Mouse (Mus musculus) thymus, adult 18-20 months (tissue): ENCODE data around the gene Gm47959.
"Not testable (repeated sequence)": the region's sequence is repeated elsewhere in the genome, so short reads cannot be mapped to it uniquely, and the experiment has no call there.

Source experiments
- DNase-seq, 2 experiments: peaks; one replicate each; pipeline ENCODE4 v3.0.0; 2022; ENCODE audit warnings: mixed read lengths in 2 of 2

Gm47959 gene

DNA sequence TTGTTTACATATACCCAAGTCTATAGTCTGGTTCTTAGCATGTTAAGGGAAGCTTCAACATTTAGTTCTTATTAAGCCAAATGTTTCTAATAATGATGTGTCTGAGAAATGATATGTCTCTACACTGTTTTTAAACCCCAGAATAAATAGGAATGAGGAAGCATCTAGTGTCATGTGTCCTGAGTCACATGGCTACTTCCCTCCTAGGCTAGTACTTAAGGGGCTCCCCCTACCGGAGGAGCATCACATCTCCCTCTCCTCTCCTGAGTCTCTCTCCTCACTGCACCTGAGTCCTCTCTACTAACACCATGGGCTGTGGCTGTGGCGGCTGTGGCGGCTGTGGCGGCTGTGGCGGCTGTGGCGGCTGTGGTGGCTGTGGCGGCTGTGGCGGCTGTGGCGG is at the start of gene Gm47959:
Gene Gm47959 (plus strand): TSS at position 243 of the 400 bp plus-strand sequence.
- not testable (repeated sequence) for DNase-seq

DNA sequence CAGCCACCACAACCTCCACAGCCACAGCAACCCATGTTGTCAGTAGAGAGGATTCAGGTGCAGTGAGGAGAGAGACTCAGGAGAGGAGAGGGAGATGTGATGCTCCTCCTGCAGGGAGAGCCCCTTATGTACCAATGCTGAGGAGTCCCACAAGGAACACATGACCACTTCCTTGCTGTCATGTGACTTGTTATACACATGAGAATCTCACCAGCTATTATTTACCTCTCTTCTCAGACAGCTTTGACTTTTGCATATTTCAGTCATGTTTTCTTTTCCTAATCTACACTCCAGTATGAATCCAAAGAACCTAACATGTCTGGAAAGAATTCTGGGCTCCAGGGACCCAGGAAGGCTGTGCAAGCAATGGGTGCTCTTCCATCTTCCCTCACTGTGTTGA is 44.4 kb upstream of the Gm47959 start, which contains the start of gene Gm7544:
Gene Gm7544 (minus strand): TSS at position 101 of the 400 bp plus-strand sequence.
- DNase-seq = not testable (repeated sequence)

GRCm38 (mm10) chr1:82959870-82960385 is 40.4 kb upstream of the Gm47959 start, which contains the start of gene Gm47955:
Gene Gm47955, plus strand, starts transcription at chr1:82960286.
- DNase-seq = no peak

DNA sequence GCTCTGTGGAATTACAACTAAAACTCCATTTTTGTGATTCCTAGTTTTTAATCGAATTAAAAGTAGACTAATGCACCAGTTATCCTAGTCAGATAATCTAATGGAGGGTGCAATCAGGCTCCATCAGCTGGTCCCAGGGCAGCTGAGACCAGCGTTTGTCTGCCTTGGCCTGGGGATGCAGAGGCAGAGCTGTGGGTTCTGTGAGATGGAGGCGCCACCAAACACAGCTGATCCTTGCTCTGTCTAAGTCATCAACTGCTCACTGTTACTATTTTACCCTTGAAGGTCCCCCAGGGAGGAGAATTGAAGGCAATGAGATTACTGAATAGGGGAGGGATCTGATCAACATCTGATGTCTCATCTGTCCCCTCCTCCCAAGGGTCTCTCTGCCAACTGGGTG is 33.9 kb upstream of the Gm47959 start:
- no peak for DNase-seq

DNA sequence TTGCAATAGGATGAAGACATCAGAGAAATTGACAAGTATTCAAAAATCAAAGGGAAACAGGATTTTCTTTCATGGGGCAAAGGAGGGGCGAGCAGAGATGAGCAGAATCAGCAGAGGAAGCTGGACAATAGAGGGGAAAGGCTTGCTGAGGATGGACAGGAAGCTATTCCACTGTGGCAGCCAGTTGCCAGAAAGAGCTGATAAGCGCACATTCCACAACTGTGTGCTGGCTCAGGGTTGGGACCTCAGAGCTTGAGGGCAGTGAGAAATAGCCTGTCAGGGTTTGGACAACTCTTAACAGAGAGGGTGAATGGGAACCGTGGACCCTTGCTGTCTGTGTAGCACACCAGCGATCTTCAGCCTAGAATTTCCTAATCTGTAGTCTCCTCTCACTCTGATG is 28.3 kb upstream of the Gm47959 start:
- no peak for DNase-seq

DNA sequence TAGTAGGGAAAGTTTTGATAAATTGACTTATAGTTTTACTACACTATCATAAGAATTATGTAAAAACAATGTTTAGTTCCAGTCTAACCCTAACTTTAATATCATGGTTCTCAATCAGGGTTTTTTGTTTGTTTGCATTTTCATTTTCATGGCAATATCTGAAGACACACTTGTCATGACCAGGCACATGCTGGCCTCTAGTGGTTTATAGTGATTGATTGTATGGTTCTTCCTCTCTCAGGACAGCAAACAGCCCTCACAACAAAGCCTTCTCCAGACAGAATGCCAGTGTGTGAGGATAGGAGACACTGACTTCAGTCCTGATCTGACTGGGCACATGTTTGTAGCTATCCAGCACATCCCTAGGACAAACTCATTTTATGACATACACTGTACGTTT is 27.1 kb upstream of the Gm47959 start:
- no peak for DNase-seq

GRCm38 (mm10) chr1:82973901-82974300 is 26.4 kb upstream of the Gm47959 start:
- peak in 1 of 2 experiments; percentile 14 for DNase-seq

DNA sequence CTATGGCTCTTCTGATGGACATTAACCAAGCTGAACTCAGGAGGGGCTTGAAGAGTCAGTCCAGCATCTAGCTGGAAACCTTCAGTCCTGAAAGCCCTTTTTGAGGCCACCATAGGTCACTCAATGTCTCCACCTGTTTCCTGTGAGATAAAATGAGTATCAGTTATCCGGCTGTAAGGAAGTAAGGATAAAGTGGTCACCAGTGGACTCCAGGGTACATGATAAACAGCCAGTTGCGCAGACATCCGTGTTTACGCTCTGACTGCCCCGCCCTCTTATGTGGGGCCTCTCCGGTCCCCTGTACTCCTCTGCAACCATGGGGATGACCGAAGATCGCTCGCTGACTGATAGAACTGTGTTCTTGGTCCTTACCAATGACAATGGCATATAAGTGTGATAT is 26.0 kb upstream of the Gm47959 start:
- no peak for DNase-seq

DNA sequence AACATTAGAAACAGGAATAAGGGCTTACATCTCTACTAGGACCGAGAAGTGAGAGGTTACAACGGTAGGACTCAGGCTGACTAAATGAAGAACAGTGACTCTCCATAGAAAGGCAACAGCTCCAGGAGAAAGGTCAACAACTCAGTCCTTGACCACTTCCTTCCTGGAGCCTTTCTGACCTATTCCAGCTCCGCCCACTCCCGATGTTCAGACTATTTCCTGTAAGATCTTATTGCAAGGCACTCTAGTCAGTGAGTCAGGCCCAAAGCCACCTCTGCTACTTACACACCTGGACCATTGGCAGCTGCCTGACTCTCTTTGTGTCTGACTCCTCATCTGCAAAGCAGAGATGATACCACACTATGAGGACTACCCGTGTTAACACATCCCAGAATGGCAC is 24.6 kb upstream of the Gm47959 start:
- DNase-seq = no peak

DNA sequence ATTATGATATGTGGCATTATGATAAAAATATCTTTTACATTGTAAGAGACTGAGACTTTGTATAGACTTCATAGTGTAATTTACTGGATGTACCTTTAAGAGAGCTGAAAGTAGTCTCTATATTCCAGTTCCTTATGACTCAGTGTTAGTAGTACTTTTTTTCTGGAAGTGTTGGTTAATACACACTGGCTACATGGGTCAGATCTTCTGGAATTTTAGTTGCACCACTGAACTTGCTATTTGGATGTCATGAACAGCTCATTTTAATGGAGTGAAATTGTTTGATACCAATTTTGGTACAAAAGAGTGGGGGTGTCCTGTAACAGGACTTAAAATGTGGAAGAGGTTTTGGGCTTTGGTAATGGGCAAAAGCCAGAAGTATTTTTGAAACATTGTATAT is 22.5 kb upstream of the Gm47959 start:
- no peak for DNase-seq

DNA sequence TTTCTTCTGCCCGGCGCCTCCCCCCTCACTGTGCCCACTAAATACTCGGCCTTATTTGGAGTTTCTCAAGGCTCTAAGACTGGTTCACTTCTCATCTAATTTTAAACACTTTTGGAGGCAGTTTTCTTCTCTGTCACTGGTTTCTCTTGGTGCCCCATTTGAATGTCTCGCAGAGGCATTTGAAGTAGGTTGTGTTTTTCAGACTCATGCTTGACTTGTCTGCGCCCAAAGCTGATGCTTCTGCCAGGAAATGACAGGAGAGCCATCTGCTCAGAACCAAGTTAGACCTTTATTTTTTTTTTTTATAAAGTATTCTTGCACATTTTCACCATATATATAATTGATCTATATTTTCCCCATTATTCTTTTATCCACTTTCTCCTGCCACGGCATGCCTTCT is 13.6 kb upstream of the Gm47959 start:
- no peak for DNase-seq

DNA sequence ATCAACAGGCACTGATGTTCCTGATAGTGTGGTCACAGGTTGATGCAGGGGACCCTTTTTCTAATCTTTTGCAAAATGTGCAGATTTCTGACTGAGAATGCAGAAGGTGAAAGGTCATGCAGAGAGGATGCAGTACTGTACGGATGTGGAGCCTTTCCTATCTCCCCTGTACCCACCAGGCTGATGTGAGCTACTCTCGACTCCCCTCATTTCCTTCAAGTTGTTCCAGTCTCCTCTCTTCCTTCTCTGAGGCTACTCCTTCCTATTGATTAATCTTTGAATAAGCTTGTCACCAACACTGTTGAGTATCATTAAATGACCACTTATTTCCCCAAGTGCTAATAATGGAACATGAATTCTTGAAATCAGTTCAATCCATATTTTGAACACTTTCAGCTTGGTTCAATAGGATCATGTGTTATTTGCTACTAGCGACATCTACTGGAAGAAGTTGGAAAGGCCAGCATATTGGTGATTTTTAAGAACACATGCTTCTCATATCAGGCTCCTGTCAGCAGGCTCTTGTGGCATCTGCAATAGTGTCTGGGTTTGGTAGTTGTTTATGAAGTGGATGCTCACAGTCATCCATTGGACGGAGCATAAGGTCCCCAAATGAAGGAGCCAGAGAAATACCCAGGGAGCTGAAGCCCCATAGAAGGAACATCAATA is 12.7 kb upstream of the Gm47959 start:
- DNase-seq = no peak

GRCm38 (mm10) chr1:82991062-82991461 is 9.3 kb upstream of the Gm47959 start:
- DNase-seq = no peak

DNA sequence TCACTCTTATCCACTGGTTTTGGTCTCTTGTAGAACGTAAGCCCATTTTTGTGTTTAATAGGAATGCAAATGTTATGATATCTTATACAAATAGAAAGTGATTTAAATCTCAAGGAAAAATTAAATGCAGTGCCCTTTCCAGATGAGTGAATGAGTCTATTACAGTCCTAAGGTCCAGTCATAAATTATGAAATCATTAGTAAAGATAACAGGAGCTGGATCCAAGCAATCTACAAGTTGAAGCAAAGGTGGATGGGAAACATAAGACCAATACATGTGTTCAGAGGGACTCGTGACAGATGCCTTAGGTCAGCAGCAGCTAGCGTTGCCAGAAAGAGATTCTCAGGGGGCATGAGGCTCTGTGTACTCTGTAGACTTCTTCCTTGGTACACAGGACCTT is 8.8 kb upstream of the Gm47959 start:
- DNase-seq = no peak

DNA sequence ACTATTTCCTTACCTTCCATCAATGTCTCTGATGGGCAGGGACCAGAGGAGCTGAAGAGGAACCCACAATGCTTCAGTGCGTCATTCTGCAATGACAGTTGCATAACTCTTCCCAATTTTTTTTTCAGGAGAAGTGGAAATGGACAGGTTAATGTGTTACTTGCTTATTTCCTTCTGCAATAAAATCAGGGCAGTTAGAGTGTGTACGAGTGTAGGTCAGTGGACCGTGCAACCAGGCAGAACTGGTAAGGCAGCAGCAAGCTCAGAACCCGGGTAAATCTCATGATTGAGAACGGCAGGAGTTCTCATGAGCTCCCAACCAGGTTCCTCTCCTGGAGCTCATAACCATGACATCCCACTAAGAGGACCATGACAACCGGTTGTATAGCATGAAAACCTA is 8.3 kb upstream of the Gm47959 start:
- no peak for DNase-seq

GRCm38 (mm10) chr1:82993947-82994346 is 6.4 kb upstream of the Gm47959 start:
- no peak for DNase-seq

GRCm38 (mm10) chr1:83006218-83007179 is 6.2 kb downstream of the Gm47959 start:
- no peak for DNase-seq

DNA sequence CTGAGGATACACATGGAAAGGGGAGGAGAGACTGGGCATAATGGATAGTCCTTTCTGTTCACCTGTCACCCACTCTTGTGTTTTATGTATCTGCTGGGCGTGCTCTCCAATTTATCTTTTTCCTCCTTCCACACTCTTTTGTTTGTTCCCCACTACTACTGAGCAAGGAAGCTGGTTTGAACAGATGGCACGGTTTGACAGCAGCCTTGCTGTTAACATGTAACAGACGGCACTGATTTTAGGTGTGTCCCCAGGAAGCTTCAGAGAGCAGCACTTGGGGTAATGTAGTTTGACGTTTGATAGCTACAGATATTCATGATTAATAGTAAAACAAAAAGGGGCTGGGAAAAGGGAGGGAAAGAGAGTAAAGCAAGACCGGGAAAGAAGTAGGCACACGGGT is 7.1 kb downstream of the Gm47959 start:
- DNase-seq = no peak

- no peak for DNase-seq
These were observed 14.1 kb downstream of the Gm47959 start for GRCm38 (mm10) chr1:83014477-83014876.

GRCm38 (mm10) chr1:83015329-83015879 is 15.1 kb downstream of the Gm47959 start:
- no peak for DNase-seq

DNA sequence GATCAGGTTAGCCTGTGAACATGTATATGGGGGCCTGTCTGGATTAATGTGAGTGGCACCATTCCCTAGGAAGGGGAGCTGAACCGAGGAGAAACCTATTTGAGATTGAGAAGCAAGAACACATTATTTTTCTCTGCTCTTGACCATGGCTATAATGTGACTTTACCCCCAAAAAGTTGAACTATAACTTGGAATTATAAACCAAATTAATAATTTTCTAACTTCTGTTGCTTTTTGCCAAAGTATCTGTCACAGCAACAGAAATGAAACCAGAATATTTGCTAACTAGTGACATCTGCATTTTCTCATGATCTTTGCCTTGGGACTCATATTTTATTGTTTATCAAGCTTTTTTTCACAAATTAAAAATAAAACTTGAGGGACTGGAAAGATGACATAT is 16.2 kb downstream of the Gm47959 start:
- DNase-seq = no peak

DNA sequence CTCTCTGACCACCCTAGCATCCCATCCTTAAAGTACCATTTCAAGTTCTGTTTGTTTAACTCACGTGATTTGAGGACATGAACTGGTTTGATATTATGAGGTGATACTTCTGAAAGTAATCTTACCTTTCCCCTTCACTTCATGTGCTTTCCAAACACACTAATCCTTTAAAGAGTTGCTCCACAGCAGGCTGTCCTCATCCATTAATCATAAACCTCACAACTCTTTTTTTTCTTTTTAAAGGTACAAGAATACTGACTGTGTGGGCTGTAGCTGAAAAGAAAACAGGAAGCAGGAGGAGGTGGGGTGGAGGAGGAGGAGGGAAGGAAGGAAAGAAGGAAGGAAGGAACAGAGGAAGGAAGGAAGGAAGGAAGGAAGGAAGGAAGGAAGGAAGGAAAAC is 31.6 kb downstream of the Gm47959 start:
- DNase-seq = no peak

DNA sequence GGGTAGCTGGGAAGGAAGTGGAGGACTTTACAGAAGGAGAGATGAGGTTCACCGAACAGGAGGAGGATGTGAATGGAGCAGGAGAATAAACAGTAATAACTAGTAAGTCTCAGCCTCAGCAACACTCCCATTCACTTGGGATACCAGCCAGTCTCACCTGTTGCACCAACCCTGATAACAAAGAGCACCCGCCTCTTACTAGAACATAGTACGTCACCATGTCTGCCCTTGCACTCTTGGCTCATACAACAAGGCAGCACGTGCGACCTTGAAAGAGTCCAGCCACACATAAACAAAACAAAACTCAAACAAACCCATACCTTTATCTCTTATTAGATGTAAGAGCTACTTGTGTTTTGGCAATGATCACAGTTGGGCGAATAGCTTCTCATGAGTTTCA is 32.2 kb downstream of the Gm47959 start:
- DNase-seq = no peak
